Mouse (Mus musculus): ENCODE measurements at regions not wholly inside any gene's neighbourhood (a gene's known extent, or its start where the extent isn't known, plus 50 kb on each side); places are given as distances from the start of the nearest gene placed in this dataset.
"Not testable (repeated sequence)": the region's sequence is repeated elsewhere in the genome, so short reads cannot be mapped to it uniquely, and the experiment has no call there.

DNA sequence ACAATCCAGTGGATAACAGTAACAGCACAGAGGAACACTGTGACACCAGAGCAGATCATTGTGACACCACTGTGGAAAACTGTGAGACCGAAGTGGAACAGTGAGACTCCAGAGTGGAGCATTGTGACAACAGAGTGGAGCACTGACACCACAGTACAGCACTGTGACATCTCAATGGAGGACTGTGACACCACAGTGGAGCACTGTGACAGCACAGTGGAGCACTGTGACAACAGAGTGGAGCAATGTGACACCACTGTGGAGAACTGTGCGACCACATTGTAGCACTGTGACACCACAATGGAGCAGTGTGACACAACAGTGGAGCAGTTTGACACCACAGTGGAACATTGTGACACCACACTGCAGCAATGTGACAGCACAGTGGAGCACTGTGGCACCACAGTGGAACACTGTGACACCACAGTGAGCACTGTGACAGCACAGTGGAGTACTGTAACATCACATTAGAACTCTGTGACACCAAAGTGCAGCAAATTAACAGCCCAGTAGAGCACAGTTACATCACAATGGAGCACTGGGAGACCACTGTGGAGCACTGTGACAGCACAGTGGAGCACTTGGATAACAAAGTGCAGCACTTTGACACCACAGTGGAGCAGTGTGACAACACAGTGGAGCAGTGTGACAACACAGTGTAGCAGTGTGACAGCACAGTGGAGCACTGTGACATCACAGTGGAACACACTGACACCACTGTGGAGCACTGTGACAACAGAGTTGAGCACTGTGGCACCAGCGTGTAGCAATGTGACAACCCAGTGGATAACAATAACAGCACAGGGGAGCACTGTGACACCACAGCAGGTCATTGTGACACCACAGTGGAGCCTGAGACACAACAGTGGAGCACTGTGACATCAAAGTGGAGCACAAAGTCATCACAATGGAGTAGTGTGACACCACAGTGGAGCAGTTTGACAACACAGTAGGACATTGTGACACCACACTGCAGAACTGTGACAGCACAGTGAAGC is 84.9 kb upstream of the Vmn1r2 start:
- no peaks in the 10 kb centered on the region for H3K36me3 ChIP-seq (ENCODE audit: control insufficient read depth, insufficient read depth, low read length)
- H3K27me3 ChIP-seq (ENCODE audit: control insufficient read depth, insufficient read depth, low read length): no peaks in the 10 kb centered on the region
- 69% methylated on average over 3 of the region's 3 CpGs for WGBS
- H3K4me3 ChIP-seq: no peak overlapping the region
- intact Hi-C loops (cut with DNase I): no loop called here
- H3K27ac ChIP-seq: no peak overlapping the region
- H3K9ac ChIP-seq (ENCODE audit: low read depth, low read length): no peak overlapping the region
- TF ChIP-seq POLR2A (IDR thresholded peaks at IDR 0.05; ENCODE audit: insufficient read depth, low read depth, low read length): no peak
- no peak for TF ChIP-seq CTCF (IDR thresholded peaks at IDR 0.05)
- TF ChIP-seq EP300 (IDR thresholded peaks at IDR 0.05; ENCODE audit: insufficient read depth, low read depth, low read length): no peak
- no peaks in the 10 kb centered on the region for H3K4me1 ChIP-seq (ENCODE audit: control insufficient read depth, insufficient read depth, low read length)
- H3K79me2 ChIP-seq (replicated peaks; ENCODE audit: control insufficient read depth, insufficient read depth, low read length): no peaks in the 10 kb centered on the region
- DNase-seq: peak; percentile 1 to 14

DNA sequence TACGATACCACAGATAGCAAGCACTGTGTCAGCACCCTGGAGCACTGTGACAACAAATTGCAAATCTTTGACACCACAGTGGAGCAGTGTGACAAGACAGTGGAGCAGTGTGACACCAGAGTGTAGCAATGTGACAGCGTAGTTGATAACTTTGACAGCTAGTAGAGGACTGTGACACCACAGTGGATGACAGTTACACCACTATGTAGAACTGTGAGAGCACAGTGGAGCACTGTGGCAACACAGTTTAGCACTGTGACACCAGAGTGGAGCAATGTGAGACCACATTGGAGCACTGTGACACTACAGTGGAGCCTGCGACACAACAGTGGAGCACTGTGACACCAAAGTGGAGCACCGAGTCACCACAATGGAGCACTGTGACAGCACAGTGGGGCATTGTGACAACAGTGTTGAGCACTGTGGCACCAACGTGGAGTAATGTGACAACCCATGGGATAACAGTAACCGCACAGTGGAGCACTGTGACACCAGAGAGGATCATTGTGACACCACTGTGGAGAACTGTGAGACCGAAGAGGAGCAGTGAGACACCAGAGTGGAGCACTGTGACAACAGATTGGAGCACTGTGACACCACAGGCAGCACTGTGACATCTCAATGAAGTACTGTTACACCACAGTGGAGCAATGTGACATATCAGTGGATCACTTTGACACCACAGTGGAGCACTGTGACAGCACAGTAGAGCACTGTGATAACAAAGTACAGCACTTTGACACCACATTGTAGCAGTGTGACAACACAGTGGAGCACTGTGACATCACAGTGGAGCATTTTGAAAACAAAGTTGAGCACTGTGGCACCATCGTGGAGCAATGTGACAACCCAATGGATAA is 83.7 kb upstream of the Vmn1r2 start:
- Histone ChIP-seq H3K79me2 (replicated peaks; ENCODE audit: control insufficient read depth, insufficient read depth, low read length) (no peaks in the 10 kb centered on the region), H3K36me3 (ENCODE audit: control insufficient read depth, insufficient read depth, low read length) (no peaks in the 10 kb centered on the region), H3K27ac (no peak overlapping the region), H3K27me3 (ENCODE audit: control insufficient read depth, insufficient read depth, low read length) (no peaks in the 10 kb centered on the region), H3K4me1 (ENCODE audit: control insufficient read depth, insufficient read depth, low read length) (no peaks in the 10 kb centered on the region), H3K9ac (ENCODE audit: low read depth, low read length) (no peak overlapping the region), H3K4me3 (no peak overlapping the region)
- DNase-seq: peak; percentile 5 to 28
- WGBS: 45% methylated on average over 8 of the region's 8 CpGs
- TF ChIP-seq POLR2A (IDR thresholded peaks at IDR 0.05; ENCODE audit: insufficient read depth, low read depth, low read length) (no peak), CTCF (IDR thresholded peaks at IDR 0.05) (no peak), EP300 (IDR thresholded peaks at IDR 0.05; ENCODE audit: insufficient read depth, low read depth, low read length) (no peak)
- intact Hi-C loops (cut with DNase I): no loop called here

GRCm38 (mm10) chr4:3084021-3084545 is 83.0 kb upstream of the Vmn1r2 start:
- Histone ChIP-seq H3K36me3 (ENCODE audit: control insufficient read depth, insufficient read depth, low read length) (no peaks in the 10 kb centered on the region), H3K9ac (ENCODE audit: low read depth, low read length) (no peak overlapping the region), H3K27me3 (ENCODE audit: control insufficient read depth, insufficient read depth, low read length) (no peaks in the 10 kb centered on the region), H3K27ac (no peak overlapping the region), H3K79me2 (replicated peaks; ENCODE audit: control insufficient read depth, insufficient read depth, low read length) (no peaks in the 10 kb centered on the region), H3K4me1 (ENCODE audit: control insufficient read depth, insufficient read depth, low read length) (no peaks in the 10 kb centered on the region), H3K4me3 (no peak overlapping the region)
- 52% methylated on average over 3 of the region's 3 CpGs for WGBS
- intact Hi-C loops (cut with DNase I): no loop called here
- peak; percentile 1 to 16 for DNase-seq
- TF ChIP-seq CTCF (IDR thresholded peaks at IDR 0.05) (no peak), POLR2A (IDR thresholded peaks at IDR 0.05; ENCODE audit: insufficient read depth, low read depth, low read length) (no peak), EP300 (IDR thresholded peaks at IDR 0.05; ENCODE audit: insufficient read depth, low read depth, low read length) (no peak)

DNA sequence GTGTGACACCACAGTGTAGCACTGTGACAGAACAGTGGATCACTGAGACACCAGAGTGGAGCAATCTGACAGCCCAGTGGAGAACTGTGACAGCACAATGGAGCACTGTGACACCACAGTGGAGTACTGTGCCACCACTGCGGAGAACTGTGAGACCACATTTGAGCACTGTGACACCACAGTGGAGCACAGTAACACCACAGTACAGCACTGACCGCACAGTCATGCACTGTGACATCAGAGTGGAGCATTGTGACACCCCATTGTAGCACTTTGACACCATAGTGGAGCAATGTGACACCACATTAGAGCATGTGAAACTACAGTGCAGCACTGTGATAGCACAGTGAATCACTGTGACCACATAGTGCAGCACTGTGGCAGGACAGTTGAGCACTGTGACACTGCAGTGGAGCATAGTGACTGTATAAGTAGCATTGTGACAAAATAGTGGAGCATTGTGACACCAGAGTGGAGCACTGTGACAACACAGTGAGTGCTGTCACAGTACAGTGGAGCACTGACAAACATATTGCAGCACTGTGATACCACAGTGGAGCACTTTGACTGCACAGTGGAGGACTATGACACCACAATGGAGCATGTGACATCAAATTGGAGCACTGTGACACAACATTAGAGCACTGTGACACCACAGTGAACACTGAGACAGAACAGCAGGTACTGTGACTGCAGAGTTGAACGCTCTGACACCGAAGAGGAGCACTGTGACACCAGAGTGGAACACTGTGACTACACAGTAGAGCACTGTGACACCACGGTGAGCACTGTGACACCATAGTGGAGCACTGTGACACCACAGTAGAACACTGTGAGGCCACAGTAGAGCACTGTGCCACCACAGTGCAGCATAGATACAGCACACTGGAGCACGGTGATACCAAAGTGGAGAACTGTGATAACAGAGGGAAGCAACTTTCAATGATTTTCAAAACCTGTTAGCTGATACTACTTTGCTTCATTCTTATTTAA is 81.4 kb upstream of the Vmn1r2 start:
- 49% methylated on average over 6 of the region's 6 CpGs for WGBS
- Histone ChIP-seq H3K9ac (ENCODE audit: low read depth, low read length) (no peak overlapping the region), H3K79me2 (replicated peaks; ENCODE audit: control insufficient read depth, insufficient read depth, low read length) (no peaks in the 10 kb centered on the region), H3K27me3 (ENCODE audit: control insufficient read depth, insufficient read depth, low read length) (no peaks in the 10 kb centered on the region), H3K4me1 (ENCODE audit: control insufficient read depth, insufficient read depth, low read length) (no peaks in the 10 kb centered on the region), H3K27ac (no peak overlapping the region), H3K36me3 (ENCODE audit: control insufficient read depth, insufficient read depth, low read length) (no peaks in the 10 kb centered on the region), H3K4me3 (no peak overlapping the region)
- peak; percentile 1 to 12 for DNase-seq
- intact Hi-C loops (cut with DNase I): no loop called here
- TF ChIP-seq CTCF (IDR thresholded peaks at IDR 0.05) (no peak), EP300 (IDR thresholded peaks at IDR 0.05; ENCODE audit: insufficient read depth, low read depth, low read length) (no peak), POLR2A (IDR thresholded peaks at IDR 0.05; ENCODE audit: insufficient read depth, low read depth, low read length) (no peak)

DNA sequence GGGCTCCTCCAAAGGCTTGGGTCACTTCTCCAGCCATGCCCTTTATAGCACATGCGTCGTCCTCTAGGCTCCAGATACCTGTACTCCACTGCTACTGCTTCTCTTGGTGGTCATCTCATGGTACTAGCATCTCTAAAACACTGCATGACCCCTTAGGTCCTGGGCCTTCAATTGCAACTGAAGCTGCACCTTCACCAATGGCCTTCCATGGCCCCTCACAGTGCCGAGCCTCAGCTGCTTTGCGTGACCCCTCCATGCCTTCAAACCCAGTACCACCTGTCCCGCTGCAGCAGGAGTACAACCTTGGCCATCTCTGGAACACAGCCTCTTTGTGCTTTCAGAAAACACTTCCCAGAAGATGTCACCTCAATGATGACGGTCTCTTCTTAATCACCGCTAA is 79.5 kb upstream of the Vmn1r2 start:
- H3K79me2 ChIP-seq (replicated peaks; ENCODE audit: control insufficient read depth, insufficient read depth, low read length); H3K36me3 ChIP-seq (ENCODE audit: control insufficient read depth, insufficient read depth, low read length); H3K9ac ChIP-seq (ENCODE audit: low read depth, low read length); H3K27me3 ChIP-seq (ENCODE audit: control insufficient read depth, insufficient read depth, low read length); H3K27ac ChIP-seq; H3K4me3 ChIP-seq; DNase-seq; H3K4me1 ChIP-seq (ENCODE audit: control insufficient read depth, insufficient read depth, low read length); intact Hi-C loops (cut with DNase I): not testable (repeated sequence)
- WGBS: 70% methylated on average over 7 of the region's 7 CpGs
